Mouse (Mus musculus): ENCODE data around the gene Uck2.

Gene Uck2

DNA sequence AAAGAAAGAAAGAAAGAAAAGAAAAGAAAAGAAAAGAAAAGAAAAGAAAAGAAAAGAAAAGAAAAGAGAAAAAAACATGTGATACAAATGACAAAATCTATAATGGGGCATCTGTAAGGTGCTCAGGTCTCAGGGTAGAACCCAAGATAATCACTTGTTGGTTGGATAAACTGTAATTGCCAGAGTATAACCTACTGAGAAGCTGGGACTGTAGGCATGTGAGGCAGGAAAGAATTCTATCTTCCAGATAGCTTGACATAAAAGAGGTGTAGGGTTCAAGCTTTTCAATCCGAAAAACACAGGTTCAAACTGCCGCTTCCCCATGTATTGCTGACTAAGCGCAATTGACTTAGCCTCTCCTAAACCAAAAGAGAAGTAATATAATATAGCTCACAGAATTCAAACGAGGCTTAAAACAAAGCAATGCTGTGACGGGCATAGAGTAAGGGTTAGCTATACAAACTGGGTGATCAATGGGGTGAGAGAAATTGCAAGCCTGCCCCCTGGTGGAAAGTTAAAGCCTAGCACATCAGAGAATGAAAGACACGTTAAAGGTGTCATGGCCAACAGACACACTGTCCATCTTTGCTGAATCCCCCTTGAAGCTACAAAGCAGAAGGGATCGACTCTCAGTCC, 73.0 kb downstream of the Uck2 start:
- DNase-seq (ENCODE audit: low spot score), result peak; percentile 57

- no peak for DNase-seq (ENCODE audit: low spot score)
These were observed 76.3 kb downstream of the Uck2 start for GRCm38 (mm10) chr1:167208816-167209215.

DNA sequence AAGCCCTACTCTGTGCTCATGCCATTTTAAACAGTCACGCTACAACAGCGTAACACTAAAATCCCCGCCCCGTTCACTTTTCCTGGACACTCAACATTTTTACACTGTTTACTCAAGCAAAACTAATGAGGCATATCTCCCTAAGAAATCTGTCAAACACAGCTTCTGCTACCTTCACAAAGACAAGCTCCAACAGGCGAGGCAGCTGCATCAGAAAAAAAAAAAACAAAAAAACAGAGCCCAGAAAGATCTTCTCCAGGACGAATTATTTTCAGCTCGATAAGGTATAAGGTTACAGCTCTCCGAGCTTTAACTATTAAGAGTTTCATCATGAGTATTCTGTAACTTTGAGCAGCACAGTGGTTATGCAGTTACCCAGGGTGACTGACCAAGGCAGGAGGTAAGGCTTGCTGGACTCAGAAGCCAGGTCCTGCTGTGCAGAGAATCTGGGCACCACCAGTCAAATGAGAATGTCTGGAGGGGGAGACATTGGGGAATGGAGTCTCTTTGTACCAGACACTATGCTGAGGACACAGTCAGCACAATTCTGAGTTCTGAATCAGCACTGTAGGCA, 79.9 kb downstream of the Uck2 start:
- no peak for DNase-seq (ENCODE audit: low spot score)

- DNase-seq (ENCODE audit: low spot score), result no peak
These were observed 80.7 kb downstream of the Uck2 start for GRCm38 (mm10) chr1:167204421-167204820.

DNA sequence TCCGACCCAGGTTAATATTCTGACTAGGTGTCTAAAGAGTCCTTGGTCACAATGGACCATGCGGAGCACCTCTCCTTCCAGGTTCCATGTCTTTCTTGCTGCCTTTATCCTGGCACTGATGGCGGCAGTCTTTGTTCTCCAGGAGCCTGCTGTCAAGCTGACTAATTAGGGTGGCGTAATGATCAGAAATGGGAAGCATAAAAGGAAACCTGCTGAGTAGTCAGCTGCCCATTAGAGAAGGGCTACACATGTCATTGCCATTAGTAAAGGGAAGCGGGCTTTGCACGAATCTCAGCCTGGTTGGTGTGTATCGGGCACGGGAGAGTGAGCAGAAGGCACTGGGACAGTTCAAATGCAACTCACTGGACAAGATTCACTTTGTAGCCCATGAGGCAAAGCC, 90.4 kb downstream of the Uck2 start:
- no peak for DNase-seq (ENCODE audit: low spot score)

DNA sequence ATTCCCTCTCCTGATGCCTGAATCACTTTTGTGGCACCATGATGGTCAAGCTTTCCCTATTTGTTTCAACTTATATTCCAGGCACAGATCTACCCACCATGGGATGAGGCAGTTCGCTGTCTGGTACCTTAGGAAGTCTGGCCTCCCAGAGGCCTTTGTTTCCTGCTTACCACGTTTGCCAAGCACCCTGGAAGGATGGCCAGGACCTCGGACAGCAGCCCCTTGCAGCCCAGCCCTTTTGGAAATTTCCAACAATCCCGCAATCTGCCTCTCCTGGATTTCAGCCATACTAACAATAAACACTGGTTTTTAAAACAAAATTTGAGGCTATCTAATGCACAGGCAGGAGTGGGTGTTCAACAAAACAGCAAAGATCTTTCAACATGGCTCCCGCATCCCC, 97.3 kb downstream of the Uck2 start:
- no peak for DNase-seq (ENCODE audit: low spot score)

- DNase-seq (ENCODE audit: low spot score), result no peak
These were observed 103.1 kb downstream of the Uck2 start for GRCm38 (mm10) chr1:167181919-167182616.

All from urinary bladder, postnatal 25 days (tissue).